Mouse (Mus musculus): ENCODE measurements at regions not wholly inside any gene's neighbourhood (a gene's known extent, or its start where the extent isn't known, plus 50 kb on each side); places are given as distances from the start of the nearest gene placed in this dataset.

DNA sequence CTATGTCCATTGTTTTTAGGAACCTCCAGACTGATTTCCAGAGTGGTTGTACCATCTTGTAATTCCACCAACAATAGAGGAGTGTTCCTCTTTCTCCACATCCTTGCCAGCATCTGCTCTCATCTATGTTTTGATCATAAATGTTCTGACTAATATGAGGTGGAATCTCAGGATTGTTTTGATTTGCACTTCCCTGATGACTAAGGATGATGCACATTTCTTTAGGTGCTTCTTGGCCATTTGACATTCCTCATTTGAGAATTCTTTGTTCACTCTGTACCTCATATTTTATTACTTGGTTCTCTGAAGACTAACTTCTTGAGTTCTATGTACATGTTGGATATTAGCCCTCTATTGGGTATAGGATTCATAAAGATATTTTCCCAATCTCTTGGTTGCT is 538.4 kb downstream of the Inhba start:
- no peaks in the 10 kb centered on the region for H3K9me3 ChIP-seq (ENCODE audit: control insufficient read depth, low read length)
- H3K4me2 ChIP-seq (replicated peaks; ENCODE audit: low read depth, low read length), result no peak overlapping the region
- no peak overlapping the region for H3K9ac ChIP-seq (ENCODE audit: low read depth, low read length)
- no peaks in the 10 kb centered on the region for H3K36me3 ChIP-seq (ENCODE audit: control insufficient read depth, insufficient read depth, low read length)
- H3K4me3 ChIP-seq (ENCODE audit: low read depth, low read length), result no peak overlapping the region
- ATAC-seq (ENCODE audit: low FRiP score) (no peak), DNase-seq (ENCODE audit: low spot score) (no peak)
- no peaks in the 10 kb centered on the region for H3K4me1 ChIP-seq (replicated peaks; ENCODE audit: control insufficient read depth, insufficient read depth, low read length)
- H3K27me3 ChIP-seq (ENCODE audit: control insufficient read depth, insufficient read depth, low read length), result no peaks in the 10 kb centered on the region
- no peak overlapping the region for H3K27ac ChIP-seq (ENCODE audit: low read depth, low read length)

GRCm38 (mm10) chr13:16564988-16565387 is 553.3 kb downstream of the Inhba start:
- no peaks in the 10 kb centered on the region for H3K27me3 ChIP-seq (ENCODE audit: control insufficient read depth, insufficient read depth, low read length)
- H3K9me3 ChIP-seq (ENCODE audit: control insufficient read depth, low read length), result no peaks in the 10 kb centered on the region
- H3K4me2 ChIP-seq (replicated peaks; ENCODE audit: low read depth, low read length), result no peak overlapping the region
- H3K4me3 ChIP-seq (ENCODE audit: low read depth, low read length), result no peak overlapping the region
- H3K9ac ChIP-seq (ENCODE audit: low read depth, low read length), result no peak overlapping the region
- no peaks in the 10 kb centered on the region for H3K4me1 ChIP-seq (replicated peaks; ENCODE audit: control insufficient read depth, insufficient read depth, low read length)
- 85% methylated on average over 1 of the region's 1 CpGs for WGBS
- no peaks in the 10 kb centered on the region for H3K36me3 ChIP-seq (ENCODE audit: control insufficient read depth, insufficient read depth, low read length)
- DNase-seq (ENCODE audit: low spot score), result no peak
- no peak overlapping the region for H3K27ac ChIP-seq (ENCODE audit: low read depth, low read length)
- ATAC-seq (ENCODE audit: low FRiP score), result no peak

- Histone ChIP-seq H3K9me3 (ENCODE audit: control insufficient read depth, low read length) (no peaks in the 10 kb centered on the region), H3K36me3 (ENCODE audit: control insufficient read depth, insufficient read depth, low read length) (no peaks in the 10 kb centered on the region), H3K4me2 (replicated peaks; ENCODE audit: low read depth, low read length) (no peak overlapping the region), H3K4me1 (replicated peaks; ENCODE audit: control insufficient read depth, insufficient read depth, low read length) (no peaks in the 10 kb centered on the region), H3K27ac (ENCODE audit: low read depth, low read length) (no peak overlapping the region), H3K27me3 (ENCODE audit: control insufficient read depth, insufficient read depth, low read length) (no peaks in the 10 kb centered on the region), H3K9ac (ENCODE audit: low read depth, low read length) (no peak overlapping the region), H3K4me3 (ENCODE audit: low read depth, low read length) (no peak overlapping the region)
- no peak for DNase-seq (ENCODE audit: low spot score)
- 27% methylated on average over 4 of the region's 4 CpGs for WGBS
- ATAC-seq (ENCODE audit: low FRiP score), result no peak
Observed at GRCm38 (mm10) chr13:16574069-16574468, 562.4 kb downstream of the Inhba start.

GRCm38 (mm10) chr13:16586286-16586685 is 574.6 kb downstream of the Inhba start:
- Histone ChIP-seq H3K9me3 (ENCODE audit: control insufficient read depth, low read length) (no peaks in the 10 kb centered on the region), H3K9ac (ENCODE audit: low read depth, low read length) (no peak overlapping the region), H3K4me1 (replicated peaks; ENCODE audit: control insufficient read depth, insufficient read depth, low read length) (no peaks in the 10 kb centered on the region), H3K27ac (ENCODE audit: low read depth, low read length) (no peak overlapping the region), H3K36me3 (ENCODE audit: control insufficient read depth, insufficient read depth, low read length) (no peaks in the 10 kb centered on the region), H3K4me2 (replicated peaks; ENCODE audit: low read depth, low read length) (no peak overlapping the region), H3K27me3 (ENCODE audit: control insufficient read depth, insufficient read depth, low read length) (no peaks in the 10 kb centered on the region), H3K4me3 (ENCODE audit: low read depth, low read length) (no peak overlapping the region)
- no peak for ATAC-seq (ENCODE audit: low FRiP score)
- no peak for DNase-seq (ENCODE audit: low spot score)

DNA sequence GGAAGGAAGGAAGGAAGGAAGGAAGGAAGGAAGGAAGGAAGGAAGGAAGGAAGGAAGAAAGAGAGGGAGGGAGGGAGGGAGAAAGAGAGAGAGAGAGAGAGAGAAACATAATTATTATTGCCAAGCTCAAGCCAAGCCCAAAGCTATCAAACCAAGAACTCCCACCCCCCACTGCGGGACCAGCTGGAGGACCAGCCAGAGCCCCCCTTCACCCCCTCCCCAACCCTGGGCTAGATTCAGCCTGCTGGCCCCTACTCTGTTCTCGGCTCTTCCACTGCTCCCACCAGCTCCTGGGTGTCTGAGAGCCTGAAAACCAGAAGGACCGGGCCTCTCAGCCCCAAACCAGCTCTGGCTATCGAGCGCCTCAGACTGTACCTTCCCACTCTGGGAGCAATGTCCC is 608.1 kb downstream of the Inhba start:
- H3K36me3 ChIP-seq (ENCODE audit: control insufficient read depth, insufficient read depth, low read length), result no peaks in the 10 kb centered on the region
- no peak for DNase-seq (ENCODE audit: low spot score)
- H3K4me3 ChIP-seq (ENCODE audit: low read depth, low read length), result no peak overlapping the region
- ATAC-seq (ENCODE audit: low FRiP score), result no peak; the same call in 1 of the 2 replicates
- no peak overlapping the region for H3K27ac ChIP-seq (ENCODE audit: low read depth, low read length)
- no peaks in the 10 kb centered on the region for H3K9me3 ChIP-seq (ENCODE audit: control insufficient read depth, low read length)
- no peaks in the 10 kb centered on the region for H3K27me3 ChIP-seq (ENCODE audit: control insufficient read depth, insufficient read depth, low read length)
- H3K4me2 ChIP-seq (replicated peaks; ENCODE audit: low read depth, low read length), result no peak overlapping the region
- no peak overlapping the region for H3K9ac ChIP-seq (ENCODE audit: low read depth, low read length)
- no peaks in the 10 kb centered on the region for H3K4me1 ChIP-seq (replicated peaks; ENCODE audit: control insufficient read depth, insufficient read depth, low read length)
- WGBS, result 90% methylated on average over 5 of the region's 5 CpGs

GRCm38 (mm10) chr13:16626584-16626983 is 614.9 kb downstream of the Inhba start:
- ATAC-seq (ENCODE audit: low FRiP score) (peak; percentile 47; the same call in 1 of the 2 replicates), DNase-seq (ENCODE audit: low spot score) (no peak)
- Histone ChIP-seq H3K36me3 (ENCODE audit: control insufficient read depth, insufficient read depth, low read length) (no peaks in the 10 kb centered on the region), H3K4me2 (replicated peaks; ENCODE audit: low read depth, low read length) (no peak overlapping the region), H3K4me1 (replicated peaks; ENCODE audit: control insufficient read depth, insufficient read depth, low read length) (no peaks in the 10 kb centered on the region), H3K9ac (ENCODE audit: low read depth, low read length) (no peak overlapping the region), H3K27ac (ENCODE audit: low read depth, low read length) (no peak overlapping the region), H3K27me3 (ENCODE audit: control insufficient read depth, insufficient read depth, low read length) (no peaks in the 10 kb centered on the region), H3K4me3 (ENCODE audit: low read depth, low read length) (no peak overlapping the region), H3K9me3 (ENCODE audit: control insufficient read depth, low read length) (no peaks in the 10 kb centered on the region)
- WGBS, result 63% methylated on average over 4 of the region's 4 CpGs

DNA sequence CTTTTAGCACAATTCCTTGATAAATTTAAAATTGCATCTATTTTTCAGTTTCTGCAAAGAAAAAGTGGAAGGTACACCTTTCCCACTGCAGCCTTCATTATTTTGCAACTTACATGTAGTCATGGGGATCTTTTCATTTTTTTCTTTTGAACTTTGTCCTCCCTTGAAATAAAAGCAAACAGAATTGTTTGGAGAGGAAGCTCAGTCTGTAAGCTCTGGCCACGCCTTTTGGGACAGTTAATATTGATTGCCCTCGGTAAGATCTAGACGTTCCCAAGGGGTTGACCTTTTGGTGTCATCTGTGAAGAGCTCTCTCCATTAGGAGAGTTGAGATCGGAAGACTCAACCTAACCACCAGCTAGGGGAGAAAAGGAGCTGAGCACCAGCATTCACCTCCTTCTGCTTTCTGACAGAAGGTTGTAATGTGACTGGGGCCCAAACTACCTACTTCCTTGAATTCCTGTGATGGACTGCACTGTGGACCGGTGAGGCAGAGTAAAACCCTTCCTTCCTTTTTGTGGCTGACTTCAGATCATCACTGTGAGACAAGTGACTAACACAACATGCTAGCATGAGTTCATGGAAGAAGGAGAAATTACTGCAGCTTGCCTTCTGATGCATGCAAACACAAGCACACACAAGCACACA is 621.9 kb downstream of the Inhba start:
- DNase-seq (ENCODE audit: low spot score) (no peak), ATAC-seq (ENCODE audit: low FRiP score) (no peak)
- Histone ChIP-seq H3K4me3 (ENCODE audit: low read depth, low read length) (no peak overlapping the region), H3K9ac (ENCODE audit: low read depth, low read length) (no peak overlapping the region), H3K9me3 (ENCODE audit: control insufficient read depth, low read length) (no peaks in the 10 kb centered on the region), H3K27ac (ENCODE audit: low read depth, low read length) (no peak overlapping the region), H3K4me1 (replicated peaks; ENCODE audit: control insufficient read depth, insufficient read depth, low read length) (no peaks in the 10 kb centered on the region), H3K27me3 (ENCODE audit: control insufficient read depth, insufficient read depth, low read length) (no peaks in the 10 kb centered on the region), H3K36me3 (ENCODE audit: control insufficient read depth, insufficient read depth, low read length) (no peaks in the 10 kb centered on the region), H3K4me2 (replicated peaks; ENCODE audit: low read depth, low read length) (no peak overlapping the region)
- WGBS, result 75% methylated on average over 5 of the region's 5 CpGs

- Histone ChIP-seq H3K27me3 (ENCODE audit: control insufficient read depth, insufficient read depth, low read length) (no peaks in the 10 kb centered on the region), H3K9me3 (ENCODE audit: control insufficient read depth, low read length) (no peaks in the 10 kb centered on the region), H3K4me2 (replicated peaks; ENCODE audit: low read depth, low read length) (no peak overlapping the region), H3K27ac (ENCODE audit: low read depth, low read length) (no peak overlapping the region), H3K4me1 (replicated peaks; ENCODE audit: control insufficient read depth, insufficient read depth, low read length) (no peaks in the 10 kb centered on the region), H3K4me3 (ENCODE audit: low read depth, low read length) (no peak overlapping the region), H3K9ac (ENCODE audit: low read depth, low read length) (no peak overlapping the region), H3K36me3 (ENCODE audit: control insufficient read depth, insufficient read depth, low read length) (no peaks in the 10 kb centered on the region)
- ATAC-seq (ENCODE audit: low FRiP score) (no peak), DNase-seq (ENCODE audit: low spot score) (no peak)
- WGBS, result 82% methylated on average over 2 of the region's 2 CpGs
Observed at GRCm38 (mm10) chr13:16636251-16636650, 624.6 kb downstream of the Inhba start.

DNA sequence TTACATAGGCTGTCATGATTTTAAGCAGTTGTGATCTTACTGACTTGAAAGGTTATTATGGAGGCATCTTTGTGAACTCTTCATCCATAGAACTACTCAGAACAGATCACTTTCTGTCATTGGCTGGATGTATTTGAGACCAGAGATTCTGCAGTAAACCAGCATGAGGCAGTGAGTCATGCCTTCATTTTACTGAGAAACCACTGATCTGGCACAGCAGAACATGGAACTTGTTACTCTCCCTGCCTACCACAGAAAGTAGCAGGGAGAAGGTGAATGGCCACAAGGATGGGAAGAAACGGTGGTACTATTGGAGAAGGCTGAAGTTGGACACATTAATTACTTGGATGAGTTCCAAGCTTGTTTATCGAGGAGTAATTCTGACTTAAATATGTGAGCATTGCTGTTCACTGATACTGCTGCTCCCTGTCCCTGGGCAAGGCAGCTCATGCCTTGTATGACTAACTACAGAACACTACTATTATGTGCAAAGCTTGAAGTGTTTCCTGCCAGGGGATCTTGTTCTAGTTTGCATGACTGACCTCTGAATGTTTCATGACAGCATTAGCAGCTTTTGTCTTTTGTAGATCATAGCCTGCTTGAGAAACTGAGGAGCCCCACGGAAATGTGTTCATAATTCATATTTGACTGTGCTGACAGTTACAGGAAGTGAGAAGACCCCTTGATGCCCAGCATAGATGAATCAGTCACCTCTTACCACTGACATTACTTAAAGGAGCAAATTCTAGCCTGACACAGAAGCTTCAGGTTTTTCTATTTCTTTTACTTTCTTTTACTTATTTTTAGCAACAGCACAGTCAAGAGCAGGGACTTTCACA is 630.2 kb downstream of the Inhba start:
- Histone ChIP-seq H3K9ac (ENCODE audit: low read depth, low read length) (no peak overlapping the region), H3K4me3 (ENCODE audit: low read depth, low read length) (no peak overlapping the region), H3K27me3 (ENCODE audit: control insufficient read depth, insufficient read depth, low read length) (no peaks in the 10 kb centered on the region), H3K36me3 (ENCODE audit: control insufficient read depth, insufficient read depth, low read length) (no peaks in the 10 kb centered on the region), H3K27ac (ENCODE audit: low read depth, low read length) (no peak overlapping the region), H3K4me1 (replicated peaks; ENCODE audit: control insufficient read depth, insufficient read depth, low read length) (no peaks in the 10 kb centered on the region), H3K9me3 (ENCODE audit: control insufficient read depth, low read length) (no peaks in the 10 kb centered on the region), H3K4me2 (replicated peaks; ENCODE audit: low read depth, low read length) (no peak overlapping the region)
- no peak for DNase-seq (ENCODE audit: low spot score)
- WGBS, result 82% methylated on average over 3 of the region's 3 CpGs
- no peak for ATAC-seq (ENCODE audit: low FRiP score)

Measured in hindbrain, embryonic 11.5 days (tissue).